Mouse (Mus musculus) adrenal gland, adult 2 months (tissue): ENCODE measurements around the gene Phactr3. TPM values are rescaled to one million over a fixed set of nuclear protein-coding genes. Genes with fewer than 3 reads are reported as not detected.

ENCODE experiments used
- DNase-seq: peaks from one replicate; pipeline ENCODE4 v3.0.0; 2021
- long read RNA-seq: library from polyadenylated mRNA; stranded (forward); transcript quantifications from one replicate; pipeline ENCODE4 v2.0.0, GENCODE M21; 2021
- polyA plus RNA-seq: library from polyadenylated mRNA; depleted of rRNA; stranded (reverse); fragments of >200 nt; gene quantifications from 2 replicates; pipeline ENCODE4 v1.2.3, GENCODE M21; 2012; rRNA removed
- total RNA-seq, 2 experiments: library from RNA; stranded (reverse); gene quantifications; 2 replicates each; pipeline ENCODE4 v1.2.3; 2021

Gene Phactr3
- total RNA-seq (1 to 10 TPM in 1 of 2 experiments, under 1 TPM in 1; 0.98 to 1.3 TPM), polyA plus RNA-seq (0.59 and 0.67 TPM in 2 replicates)
- long read RNA-seq, partial matches to known transcripts = 1 of 2 reads
- long read RNA-seq, other reads (novel, unspliced or antisense) = 0 of 2 reads

- peak; percentile 13 for DNase-seq
Measured at GRCm38 (mm10) chr2:178118801-178119560, at the start of gene Phactr3. Phactr3 (plus strand) TSS chr2:178118975.

GRCm38 (mm10) chr2:178078166-178078717 is 40.5 kb upstream of the Phactr3 start, which contains the start of gene Zfp931:
Zfp931 (minus strand) TSS chr2:178078476.
- peak; percentile 40 for DNase-seq

GRCm38 (mm10) chr2:178089586-178089985 is 29.2 kb upstream of the Phactr3 start:
- no peak for DNase-seq

- DNase-seq = peak; percentile 38
Measured at GRCm38 (mm10) chr2:178098021-178098420, 20.8 kb upstream of the Phactr3 start.

- peak; percentile 56 for DNase-seq
Measured at GRCm38 (mm10) chr2:178101957-178102356, 16.8 kb upstream of the Phactr3 start.

GRCm38 (mm10) chr2:178117946-178118345 is 829 bp upstream of the Phactr3 start:
- peak; percentile 17 for DNase-seq

GRCm38 (mm10) chr2:178119561-178120355 is 983 bp downstream of the Phactr3 start:
- no peak for DNase-seq

- DNase-seq = no peak
Measured at GRCm38 (mm10) chr2:178120356-178120645, 1.5 kb downstream of the Phactr3 start.

GRCm38 (mm10) chr2:178120651-178121374 is 2.0 kb downstream of the Phactr3 start:
- DNase-seq = no peak

GRCm38 (mm10) chr2:178121375-178121688 is 2.6 kb downstream of the Phactr3 start:
- DNase-seq = no peak

GRCm38 (mm10) chr2:178121946-178122665 is 3.3 kb downstream of the Phactr3 start:
- no peak for DNase-seq

- no peak for DNase-seq
Measured at GRCm38 (mm10) chr2:178123466-178123865, 4.7 kb downstream of the Phactr3 start.

GRCm38 (mm10) chr2:178125427-178125826 is 6.7 kb downstream of the Phactr3 start:
- DNase-seq = no peak

GRCm38 (mm10) chr2:178126041-178126820 is 7.5 kb downstream of the Phactr3 start:
- no peak for DNase-seq

- no peak for DNase-seq
Measured at GRCm38 (mm10) chr2:178128594-178128993, 9.8 kb downstream of the Phactr3 start.

GRCm38 (mm10) chr2:178129161-178129560 is 10.4 kb downstream of the Phactr3 start:
- DNase-seq = no peak

- no peak for DNase-seq
Measured at GRCm38 (mm10) chr2:178129676-178130075, 10.9 kb downstream of the Phactr3 start.

GRCm38 (mm10) chr2:178130536-178130935 is 11.8 kb downstream of the Phactr3 start:
- DNase-seq = no peak

GRCm38 (mm10) chr2:178131011-178131410 is 12.2 kb downstream of the Phactr3 start:
- DNase-seq = no peak

- DNase-seq = no peak
Measured at GRCm38 (mm10) chr2:178131606-178132365, 13.0 kb downstream of the Phactr3 start.
